Mouse (Mus musculus) cerebellum, adult 11 months (tissue): ENCODE results near the gene Gpd2.

Experiments used
- DNase-seq: peaks from one replicate; pipeline ENCODE4 v3.0.0; 2022

Gene Gpd2

DNA sequence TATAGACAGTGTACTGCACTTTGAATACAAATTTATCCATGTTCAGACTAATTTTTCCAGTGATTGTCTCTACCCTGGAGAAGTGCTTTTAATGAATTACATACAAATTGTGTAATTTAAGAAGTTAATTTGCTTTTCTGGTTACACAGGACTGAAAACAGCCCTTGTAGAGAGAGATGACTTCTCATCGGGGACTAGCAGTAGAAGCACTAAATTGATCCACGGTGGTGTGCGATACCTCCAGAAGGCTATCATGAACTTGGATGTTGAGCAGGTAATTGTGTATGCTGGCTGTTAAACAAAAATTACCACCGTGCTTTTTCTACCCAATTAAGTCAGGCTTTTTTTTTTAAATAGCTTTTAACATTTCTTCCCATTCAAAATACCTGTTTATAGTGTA is 66.8 kb downstream of the Gpd2 start:
- DNase-seq: no peak

DNA sequence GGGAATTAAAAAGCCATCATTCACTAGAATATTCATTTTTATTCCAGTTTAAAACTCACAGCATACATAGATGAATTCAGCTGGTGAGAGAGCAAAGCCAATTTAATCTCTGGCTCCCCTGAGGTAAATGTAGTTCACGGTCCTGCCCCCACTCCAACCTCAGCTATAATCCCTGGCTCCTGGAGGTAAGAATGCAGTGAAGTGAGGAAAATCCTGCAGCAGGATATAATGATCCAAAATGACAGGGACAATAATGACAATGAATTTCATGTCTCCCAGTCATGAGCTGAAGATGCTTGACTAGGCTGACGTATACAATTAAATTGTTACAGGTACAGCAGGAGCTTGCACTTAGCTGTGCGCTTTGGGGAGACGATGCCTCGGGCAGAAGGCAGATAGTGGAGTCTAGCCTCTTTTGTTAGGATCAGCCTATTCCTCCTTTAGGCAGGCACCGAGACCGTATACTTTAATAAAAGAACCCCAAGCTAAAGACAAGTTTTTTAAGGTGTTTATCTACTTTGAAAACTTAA is 74.9 kb downstream of the Gpd2 start:
- no peak for DNase-seq

DNA sequence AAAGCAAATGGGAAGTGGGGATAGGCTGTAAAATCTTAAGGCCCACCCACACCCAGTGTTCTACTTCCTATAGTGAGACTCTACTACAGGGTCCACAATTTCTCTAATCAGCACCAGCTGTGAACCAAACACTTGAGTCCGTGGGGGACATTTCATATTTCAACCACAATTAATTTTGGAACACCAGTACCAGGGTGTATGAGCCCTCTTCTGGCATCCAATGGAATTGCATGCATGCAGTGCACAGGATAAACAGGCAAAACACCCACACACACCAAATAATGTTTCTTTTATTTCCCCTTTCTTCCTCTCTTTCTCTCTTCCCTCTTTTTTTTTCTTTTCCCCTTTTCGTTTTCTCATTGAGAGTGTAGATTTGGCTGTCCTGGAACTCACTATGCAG is 78.6 kb downstream of the Gpd2 start:
- no peak for DNase-seq

DNA sequence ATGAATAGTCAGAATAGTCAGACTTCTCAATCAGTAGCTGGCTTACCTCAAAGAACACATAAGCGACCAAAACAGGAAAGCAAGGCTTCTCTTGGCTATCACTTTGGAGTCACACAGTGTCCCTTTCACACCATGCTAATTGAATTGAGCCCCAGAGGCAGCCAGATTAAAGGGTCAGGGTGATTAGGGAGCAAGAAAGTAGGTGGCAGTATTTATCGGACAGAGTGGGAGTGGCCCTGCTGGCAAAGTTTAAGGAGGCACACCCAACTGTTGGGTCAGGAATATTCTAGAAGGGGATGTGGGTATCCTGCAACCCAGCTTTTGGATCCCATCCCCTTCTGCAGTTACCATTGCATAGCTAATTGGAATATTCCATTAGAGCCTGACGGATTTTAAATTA is 80.9 kb downstream of the Gpd2 start:
- DNase-seq: no peak

DNA sequence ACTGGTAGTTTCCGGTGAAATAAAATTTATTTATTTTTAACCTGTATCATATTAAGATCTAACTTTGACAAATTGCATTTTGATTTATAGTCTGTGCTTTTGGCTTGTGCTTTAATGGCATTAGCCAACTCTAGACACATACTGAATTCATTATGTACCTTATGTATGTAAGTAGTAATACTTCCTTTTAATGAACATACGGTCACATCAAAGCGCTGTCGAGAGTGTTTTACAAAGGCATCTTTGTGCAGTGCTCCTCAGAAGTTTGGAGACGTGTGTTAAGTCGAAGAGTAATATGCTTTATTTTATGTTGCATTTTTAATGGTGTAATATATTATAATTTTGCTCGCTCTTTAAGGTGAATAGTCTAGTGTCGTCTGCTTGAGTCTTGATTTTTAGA is 88.7 kb downstream of the Gpd2 start:
- no peak for DNase-seq

DNA sequence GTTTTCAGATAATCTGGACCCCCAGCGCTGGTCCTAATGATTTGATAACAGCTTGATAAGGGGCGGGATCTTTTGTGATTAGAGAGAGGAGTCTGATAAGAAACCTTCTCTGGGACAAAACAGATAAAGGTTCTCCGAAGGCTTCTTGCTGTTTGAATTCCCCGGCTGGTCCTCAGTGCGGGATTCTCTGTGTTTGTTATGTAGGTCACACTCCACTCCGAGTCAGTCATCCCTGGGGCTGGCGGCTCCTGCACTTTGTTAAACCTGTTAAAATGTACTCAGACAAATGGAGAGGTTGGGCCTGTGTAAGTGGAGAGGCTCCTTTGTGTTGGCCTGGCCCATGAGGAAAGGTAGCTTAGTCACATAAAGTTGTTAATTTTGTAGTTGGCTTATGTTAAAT is 91.9 kb downstream of the Gpd2 start:
- no peak for DNase-seq

DNA sequence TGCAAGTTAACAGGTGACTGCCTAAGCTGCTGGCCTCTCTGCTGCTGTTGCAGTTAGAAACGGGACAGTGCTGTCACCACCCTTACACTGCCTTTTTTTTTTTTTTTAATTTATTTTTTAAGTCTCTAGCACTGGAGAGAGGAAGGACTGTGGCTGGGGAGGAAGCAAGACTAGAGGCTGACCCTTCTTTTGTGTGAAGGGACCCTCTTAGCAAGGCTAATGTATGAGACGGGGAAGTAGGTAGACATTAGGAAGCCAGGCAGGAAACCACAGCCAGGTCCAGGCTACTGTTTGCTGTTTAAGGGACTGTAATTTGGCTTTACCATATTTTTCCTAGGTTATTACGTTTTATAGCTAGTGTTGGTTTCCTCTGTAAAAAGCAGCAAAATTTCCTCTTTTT is 93.4 kb downstream of the Gpd2 start:
- DNase-seq: no peak

DNA sequence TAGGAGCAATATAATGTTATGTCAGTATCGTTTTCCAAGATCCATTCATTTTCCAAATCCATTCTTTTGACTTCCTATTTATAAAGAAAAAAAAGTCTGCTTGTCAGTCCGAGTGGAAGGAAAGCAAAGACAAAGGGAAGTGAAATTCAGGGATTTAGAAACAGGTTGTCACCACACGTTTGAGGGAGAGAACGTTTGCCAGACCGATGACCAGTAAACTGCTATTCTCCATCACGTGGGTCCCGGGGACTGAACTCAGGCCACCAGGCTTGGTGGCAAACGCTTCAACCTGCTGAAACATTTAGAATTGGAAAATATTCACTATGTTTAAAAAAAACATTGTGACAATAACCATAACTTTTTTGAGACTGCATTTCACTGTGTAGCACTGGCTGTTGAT is 93.8 kb downstream of the Gpd2 start:
- no peak for DNase-seq

DNA sequence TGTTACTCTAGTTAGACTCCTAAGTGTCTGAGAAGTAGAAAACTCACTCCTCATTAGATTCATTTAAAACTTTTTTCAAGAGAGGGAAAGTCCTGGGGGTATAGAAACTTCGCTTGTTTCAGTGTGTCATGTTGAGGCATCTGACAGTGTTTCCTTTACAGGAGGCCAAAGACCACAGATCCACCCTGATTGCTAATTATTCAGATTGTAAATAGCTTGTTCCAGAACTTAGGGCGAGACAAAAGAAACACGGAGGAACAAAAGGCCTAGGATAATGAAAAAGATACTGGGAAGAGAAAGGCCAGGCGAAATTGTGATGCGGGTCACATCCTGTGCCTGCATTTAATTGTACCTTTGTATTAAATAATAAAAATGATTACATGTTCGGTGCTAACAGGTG is 96.0 kb downstream of the Gpd2 start:
- no peak for DNase-seq

DNA sequence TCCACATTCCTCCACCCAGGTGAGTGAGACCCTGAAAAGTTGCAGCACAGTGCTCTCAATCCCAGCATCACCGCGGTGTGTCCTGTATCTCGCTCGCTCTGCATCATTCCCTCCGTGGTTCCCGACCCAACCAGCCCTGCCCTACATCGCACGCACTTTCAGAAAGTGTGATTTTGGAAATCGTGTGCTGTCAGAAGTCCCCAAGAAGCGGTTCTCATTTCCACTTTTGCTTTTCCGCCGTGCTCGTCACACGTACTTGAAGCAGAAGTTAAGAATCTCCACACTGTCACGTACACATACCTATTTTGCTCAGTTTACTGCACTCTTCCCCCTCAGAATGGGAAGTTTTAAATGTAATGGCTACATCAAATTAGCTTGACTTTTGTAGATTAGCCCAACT is 98.0 kb downstream of the Gpd2 start:
- no peak for DNase-seq

DNA sequence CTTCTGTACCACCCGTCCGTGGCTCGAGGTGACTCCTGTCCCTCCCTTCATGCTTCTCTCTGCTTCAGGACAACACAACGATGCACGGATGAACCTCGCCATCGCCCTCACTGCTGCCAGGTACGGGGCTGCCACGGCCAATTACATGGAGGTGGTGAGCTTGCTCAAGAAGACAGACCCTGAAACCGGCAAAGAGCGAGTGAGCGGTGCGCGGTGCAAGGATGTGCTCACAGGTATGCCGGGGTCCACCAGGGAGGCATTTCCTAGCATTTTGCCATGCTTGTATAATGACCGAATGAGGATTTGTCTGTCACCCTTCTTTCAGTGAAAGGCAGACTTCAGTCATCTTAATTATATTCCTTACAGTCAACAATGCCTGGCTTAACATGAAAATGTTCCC is 101.3 kb downstream of the Gpd2 start:
- no peak for DNase-seq

DNA sequence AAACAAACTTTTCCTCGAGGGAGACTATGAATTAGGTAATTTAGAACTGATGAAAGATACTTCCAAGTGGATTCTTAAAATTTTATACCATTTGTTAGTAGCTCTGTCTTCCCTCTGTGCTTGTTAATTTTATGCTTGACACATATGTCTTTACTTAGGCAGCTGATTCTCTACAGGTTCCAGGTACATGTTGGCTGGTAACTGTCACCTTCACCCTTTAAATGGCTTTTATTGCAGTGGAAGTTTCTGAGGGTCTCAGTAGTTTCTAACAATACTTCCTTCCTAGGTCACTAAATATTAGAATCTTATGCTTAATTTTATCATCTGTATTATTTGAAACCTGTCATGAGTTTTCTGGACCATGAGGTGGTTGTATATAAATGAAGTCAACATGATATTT is 105.5 kb downstream of the Gpd2 start:
- no peak for DNase-seq

DNA sequence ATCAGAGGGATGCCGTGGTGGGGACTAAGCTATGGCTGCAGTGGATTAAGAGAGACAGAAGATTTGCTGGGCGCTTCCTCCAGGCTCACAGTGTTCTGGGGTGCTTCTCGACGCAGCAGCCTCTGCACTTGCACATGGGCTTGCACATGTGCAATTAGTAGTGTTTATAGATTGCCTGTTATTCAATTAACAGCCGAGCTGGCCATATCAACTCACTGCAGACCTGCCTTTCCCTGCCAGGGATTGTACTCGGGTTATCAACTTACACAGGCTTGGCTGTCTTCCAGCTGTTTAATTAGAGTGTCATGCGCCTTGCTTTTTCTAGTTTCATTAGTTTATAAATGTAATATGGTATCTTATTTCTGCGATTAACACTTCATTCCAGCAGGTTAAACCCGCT is 113.2 kb downstream of the Gpd2 start:
- no peak for DNase-seq

DNA sequence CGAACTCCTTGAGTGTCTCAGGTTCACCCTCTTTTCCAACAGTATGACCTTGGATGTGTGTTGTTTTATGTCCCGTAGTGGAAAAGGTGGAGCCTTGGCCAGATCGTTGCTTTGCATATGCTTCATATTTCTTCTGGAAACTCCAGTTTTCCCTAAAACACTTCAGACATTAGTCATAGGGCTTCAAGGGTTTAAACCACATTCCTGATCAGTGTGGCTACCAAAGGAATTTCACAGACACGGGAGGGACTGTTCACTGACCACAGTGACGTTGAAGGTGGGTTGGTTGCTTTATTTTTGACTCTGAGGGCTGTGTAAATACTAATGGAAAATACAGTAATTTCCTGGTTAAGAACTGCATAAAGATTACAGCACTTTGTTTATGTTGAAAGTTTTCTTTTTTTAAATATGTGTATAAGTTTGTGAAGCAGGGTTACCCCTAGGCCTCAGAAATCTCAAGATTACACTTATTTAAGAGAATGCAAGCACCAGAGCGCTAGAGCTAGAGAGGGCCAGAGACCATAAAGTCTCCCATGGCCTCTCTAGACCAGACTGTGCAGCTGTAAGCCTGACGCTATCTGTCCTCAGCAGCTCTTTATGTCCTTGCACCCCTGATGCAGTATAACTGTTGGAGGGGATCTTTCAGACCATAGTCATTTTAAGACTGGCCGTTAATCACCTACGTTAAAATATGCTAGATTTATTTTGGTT is 116.4 kb downstream of the Gpd2 start:
- DNase-seq: no peak

DNA sequence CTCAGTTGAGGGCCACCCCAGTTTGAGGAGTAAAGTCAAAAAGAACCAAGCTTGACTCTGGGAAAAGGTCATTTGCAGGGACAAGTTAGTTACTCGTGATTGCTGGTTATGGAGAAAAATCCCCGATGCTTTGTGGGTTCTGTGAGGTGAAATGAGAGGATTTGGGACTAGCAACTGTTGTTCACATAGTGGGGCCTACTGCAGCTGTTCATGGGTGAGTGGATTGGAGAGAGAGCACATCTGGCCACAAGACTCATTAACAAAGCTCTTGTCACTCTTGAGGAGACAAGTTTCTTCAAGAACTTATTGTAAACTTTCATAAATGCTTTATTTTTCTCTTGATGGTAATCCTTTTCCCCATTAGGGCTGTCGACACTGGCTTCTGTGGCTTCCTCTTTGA is 117.4 kb downstream of the Gpd2 start:
- no peak for DNase-seq

DNA sequence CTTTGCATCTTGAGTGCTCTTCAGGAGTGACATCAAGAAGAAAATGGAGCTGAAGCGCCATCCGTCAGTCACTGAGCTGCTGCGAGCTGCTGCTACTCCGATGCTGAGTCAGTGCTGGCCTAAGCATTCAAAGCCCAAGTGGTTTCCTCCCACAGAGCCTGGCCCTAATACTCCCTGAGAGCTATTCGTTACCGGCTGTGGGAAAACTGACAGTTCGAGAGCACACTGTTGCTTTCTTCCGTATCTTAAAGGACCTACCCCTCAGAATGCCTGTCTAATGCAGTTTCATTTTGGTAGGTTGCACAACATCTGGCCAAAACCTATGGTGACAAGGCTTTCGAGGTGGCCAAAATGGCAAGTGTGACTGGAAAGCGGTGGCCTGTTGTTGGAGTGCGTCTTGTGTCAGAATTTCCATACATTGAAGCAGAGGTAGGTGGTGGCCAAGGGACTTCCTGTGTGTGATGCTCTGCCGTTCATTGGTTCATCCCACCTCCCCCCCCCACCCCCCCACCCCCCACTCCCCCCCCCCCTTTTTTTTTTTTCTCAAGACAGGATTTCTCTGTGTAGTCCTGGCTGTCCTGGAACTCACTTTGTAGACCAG is 118.9 kb downstream of the Gpd2 start:
- no peak for DNase-seq

DNA sequence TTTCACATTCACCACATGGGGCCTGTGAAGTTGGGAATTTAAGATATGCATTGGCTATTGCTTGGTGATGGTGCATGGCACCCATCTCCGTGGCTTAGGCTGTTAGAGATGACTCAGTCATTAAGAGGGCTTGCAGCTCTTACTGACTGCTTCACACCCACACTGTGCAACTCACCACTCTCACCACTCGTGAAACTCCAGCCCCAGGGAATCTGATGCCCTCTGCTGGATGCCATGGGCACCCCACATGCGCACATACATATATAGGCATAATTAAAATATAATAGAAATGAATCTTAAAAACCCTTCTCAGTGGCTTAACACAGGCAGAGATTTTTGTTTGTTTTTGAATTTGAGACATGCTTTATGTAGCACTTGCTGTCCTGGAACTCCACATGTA is 125.1 kb downstream of the Gpd2 start:
- no peak for DNase-seq

DNA sequence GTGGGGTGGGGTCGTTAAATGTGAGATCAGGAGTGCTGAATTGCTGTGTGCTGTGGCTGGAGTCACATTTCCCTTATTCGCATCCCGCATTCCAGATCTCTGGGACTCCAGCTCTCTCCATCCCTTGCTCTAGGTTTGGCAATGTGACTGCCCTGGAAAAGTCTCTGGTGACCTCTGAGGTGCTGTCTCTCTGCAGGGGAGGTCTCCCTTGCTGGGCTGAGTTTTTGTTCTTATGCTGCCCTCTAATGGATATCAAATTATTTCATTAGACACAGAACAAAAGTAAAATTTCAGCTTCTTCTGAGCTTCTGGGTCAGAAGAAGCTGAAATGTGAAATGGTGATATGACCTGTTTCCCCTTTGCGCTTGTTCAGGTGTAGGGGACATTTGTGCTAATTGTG is 137.2 kb downstream of the Gpd2 start:
- peak; percentile 22 for DNase-seq

DNA sequence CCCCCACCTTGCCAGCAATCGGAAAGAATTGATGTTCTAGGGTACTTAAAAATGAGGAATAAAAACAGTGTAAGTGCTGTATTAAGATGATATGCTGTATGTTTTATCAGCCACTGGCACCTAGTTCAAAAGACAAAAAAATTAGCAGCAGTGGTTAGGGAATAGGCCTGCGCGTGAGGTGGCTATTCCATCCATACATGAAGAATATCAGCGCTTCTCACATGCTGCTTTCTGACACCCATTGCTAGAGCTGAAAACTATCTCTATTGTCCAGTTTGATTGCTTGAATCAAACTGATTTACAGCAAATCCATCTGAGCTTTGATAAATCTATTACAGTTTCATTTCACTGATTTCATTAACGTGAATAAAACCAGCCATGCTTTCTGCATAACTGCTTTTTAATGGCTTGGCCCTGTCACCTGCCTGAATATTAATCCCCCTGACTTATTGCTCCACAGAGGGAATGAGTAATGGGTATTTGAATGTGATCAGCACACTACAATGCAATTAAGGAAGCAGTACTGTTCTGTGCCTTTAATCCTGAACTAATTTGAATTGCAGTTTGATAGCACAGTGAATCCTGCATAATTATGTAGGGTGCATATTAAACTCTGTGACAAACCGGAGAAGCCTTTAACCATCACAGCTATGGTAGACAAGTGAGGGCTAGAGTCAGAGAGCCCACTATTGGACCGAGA is 137.9 kb downstream of the Gpd2 start:
- DNase-seq: no peak

DNA sequence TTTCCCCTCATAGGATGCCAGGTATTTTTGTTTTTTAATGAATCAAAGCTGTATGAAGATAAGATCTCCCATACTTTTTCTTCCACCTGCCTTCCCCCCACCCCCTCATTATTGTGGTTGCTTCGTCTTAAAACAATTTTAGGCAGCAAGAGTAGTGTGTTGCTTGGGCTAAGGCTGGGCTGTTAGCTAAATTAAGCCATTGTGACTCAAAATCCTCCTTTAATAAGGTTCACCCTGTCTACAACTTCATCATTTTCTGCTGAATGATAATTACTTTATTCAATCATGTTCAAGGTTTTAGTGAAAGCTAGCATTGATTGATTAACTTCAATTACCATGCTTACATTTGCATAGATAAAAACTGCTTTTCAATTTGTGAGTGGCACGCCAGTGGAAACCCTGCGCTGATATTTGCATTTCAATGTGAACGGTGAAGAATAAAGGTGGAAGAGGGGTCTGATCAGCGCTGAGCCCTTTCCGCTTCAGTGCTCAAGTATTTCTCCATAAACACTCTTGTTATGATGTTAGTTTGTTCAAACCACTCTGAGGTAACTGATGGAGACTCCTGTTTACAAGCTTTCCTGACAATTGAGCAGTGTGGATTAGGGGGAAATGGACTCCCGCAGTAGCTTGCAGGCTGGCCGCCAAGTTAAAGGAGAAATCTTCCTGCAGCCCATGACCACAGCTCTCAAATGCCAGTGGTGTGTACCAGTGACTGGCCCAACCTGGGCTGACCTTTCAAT is 140.9 kb downstream of the Gpd2 start:
- no peak for DNase-seq

DNA sequence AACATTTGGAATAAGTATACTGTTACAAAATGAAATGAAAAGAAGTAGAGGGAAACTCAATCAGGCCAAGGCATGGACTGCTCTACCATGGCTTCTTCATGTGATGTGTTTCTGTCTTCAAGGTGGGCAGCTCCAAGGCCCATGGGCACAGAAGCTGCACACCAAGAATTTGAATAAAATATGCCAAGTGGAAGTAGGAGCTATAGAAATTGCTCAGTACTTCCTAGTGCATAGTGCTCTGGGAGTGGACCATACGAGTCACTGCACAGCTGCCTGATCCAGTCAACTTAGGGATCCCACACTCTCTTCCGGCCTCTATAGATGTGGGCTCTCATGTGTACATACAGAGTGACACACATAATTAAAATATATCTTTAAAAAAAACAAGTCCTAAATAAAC is 147.2 kb downstream of the Gpd2 start:
- no peak for DNase-seq

DNA sequence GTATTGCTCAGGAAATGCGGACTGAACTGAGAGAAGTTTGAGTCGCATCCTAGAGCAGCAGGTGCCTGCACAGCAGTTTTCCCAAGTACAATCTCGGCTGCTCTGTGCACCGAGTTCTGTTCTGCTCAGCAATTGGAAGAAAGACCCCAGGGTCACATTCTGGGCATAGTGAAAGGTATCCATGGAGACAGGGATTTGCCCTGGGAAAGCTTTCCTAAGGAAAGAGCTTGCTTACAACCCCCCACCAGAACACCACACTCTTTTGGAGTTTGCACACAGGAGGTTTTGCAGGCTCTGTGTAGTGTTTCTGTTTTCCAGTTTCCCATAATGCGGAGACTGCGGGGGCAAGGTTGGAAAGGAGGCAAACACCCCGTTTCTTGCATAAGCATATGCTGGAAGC is 150.4 kb downstream of the Gpd2 start:
- no peak for DNase-seq

DNA sequence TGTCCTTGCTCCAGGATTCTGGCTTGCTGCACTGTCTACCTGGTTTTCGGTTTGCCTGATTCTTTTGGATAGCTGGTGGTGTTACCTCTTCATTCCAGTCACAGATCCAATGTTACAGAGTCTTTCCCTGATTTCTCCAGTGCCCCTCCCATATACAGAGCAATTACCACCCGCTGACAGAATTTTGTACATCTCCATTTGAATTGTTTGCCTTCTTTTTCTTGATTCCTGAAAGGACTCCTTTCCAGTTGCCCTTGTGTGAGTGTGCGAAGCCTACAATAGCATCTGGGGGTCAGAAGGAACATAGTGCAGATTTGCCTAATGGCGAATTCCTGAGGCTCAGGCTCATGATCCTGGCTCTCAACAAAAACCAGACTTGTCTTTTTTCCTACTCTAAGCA is 157.6 kb downstream of the Gpd2 start:
- DNase-seq: no peak

DNA sequence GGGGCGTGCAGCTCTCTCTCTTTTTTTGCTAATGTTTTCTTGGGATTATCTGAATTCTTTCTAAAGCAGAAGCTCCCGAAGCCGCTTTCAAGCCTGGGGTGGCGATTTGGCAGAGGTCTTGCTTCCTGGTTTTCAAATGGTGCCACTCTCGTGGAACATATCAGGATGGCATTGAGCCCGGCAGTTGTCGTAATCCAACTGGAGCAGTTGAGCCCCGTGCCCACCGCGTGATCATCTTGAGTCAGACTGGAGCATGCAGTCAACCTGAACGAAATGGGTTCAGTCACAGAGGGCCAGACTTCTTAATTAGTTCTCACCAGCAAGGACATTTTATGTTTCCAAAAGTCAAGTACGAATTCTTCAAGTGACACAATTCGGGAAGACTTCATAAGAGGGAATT is 158.6 kb downstream of the Gpd2 start:
- no peak for DNase-seq
